Mouse (Mus musculus): ENCODE measurements at regions not wholly inside any gene's neighbourhood (a gene's known extent, or its start where the extent isn't known, plus 50 kb on each side); places are given as distances from the start of the nearest gene placed in this dataset.
"Not testable (repeated sequence)": the region's sequence is repeated elsewhere in the genome, so short reads cannot be mapped to it uniquely, and the experiment has no call there.

DNA sequence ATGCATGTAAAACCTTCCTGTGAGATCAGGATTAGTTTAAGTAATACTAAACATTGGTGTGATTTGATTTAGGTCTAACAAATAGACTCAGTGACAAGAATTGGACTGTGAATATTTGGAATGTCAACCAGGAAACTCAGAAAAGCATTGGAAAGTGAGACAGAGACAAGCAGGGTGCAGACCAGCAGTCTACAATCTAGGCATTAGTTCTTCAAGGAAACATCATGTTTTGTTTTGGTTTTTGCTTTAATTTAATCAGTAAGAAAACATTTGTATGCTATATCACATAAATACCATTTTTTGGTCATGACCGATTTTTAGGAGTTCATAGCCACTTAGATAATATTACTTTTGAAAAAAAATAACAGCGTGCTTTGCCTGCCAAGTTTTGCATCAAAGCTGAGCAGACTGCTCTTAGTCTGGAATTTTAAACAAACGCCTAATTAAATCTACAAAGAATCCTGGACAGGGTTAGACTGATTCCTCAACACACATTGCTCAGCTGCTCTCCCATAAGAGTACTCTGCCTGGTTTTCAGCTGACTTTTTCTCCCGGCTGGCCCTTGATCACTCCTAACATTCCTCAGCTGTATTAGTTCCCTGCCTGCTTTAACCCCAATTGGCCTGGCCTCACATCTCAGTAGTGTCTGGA lies 396.5 kb upstream of the Kcnh7 start:
- DNase-seq (ENCODE audit: low spot score in 2 of 2), result peak in 1 of 2 experiments; percentile 11

GRCm38 (mm10) chr2:63575172-63575571 lies 391.1 kb upstream of the Kcnh7 start:
- no peak for DNase-seq (ENCODE audit: low spot score in 2 of 2)

- DNase-seq (ENCODE audit: low spot score in 2 of 2), result no peak
Observed at GRCm38 (mm10) chr2:63574008-63574703, 390.1 kb upstream of the Kcnh7 start.

- DNase-seq (ENCODE audit: low spot score in 2 of 2), result no peak
Observed at GRCm38 (mm10) chr2:63573015-63573807, 389.1 kb upstream of the Kcnh7 start.

- DNase-seq (ENCODE audit: low spot score in 2 of 2), result no peak
Observed at GRCm38 (mm10) chr2:63556858-63557419, 372.9 kb upstream of the Kcnh7 start.

DNA sequence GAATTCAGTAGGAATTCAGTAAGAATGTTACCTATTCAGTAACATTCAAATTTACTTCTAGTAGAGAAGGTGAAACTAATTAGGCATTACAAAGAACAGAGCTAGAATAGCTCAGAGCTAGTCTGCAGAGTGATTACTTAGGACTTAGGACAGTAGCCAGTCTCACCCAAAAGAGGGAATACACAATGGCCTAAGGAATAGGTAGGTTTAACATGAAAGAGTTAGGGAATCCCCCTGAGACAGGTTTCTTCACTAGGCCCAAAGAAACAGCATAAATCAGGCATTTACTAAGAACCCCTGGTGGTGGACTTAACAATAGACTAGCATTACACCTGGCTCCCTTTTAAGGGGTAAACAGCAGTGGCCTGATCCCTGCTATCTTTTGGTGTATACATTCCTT lies 357.7 kb upstream of the Kcnh7 start:
- DNase-seq (ENCODE audit: low spot score in 2 of 2), result not testable (repeated sequence)

- DNase-seq (ENCODE audit: low spot score in 2 of 2), result no peak
Observed at GRCm38 (mm10) chr2:63518534-63518933, 334.4 kb upstream of the Kcnh7 start.

GRCm38 (mm10) chr2:63513554-63514226 lies 329.6 kb upstream of the Kcnh7 start:
- DNase-seq (ENCODE audit: low spot score in 2 of 2), result no peak

DNA sequence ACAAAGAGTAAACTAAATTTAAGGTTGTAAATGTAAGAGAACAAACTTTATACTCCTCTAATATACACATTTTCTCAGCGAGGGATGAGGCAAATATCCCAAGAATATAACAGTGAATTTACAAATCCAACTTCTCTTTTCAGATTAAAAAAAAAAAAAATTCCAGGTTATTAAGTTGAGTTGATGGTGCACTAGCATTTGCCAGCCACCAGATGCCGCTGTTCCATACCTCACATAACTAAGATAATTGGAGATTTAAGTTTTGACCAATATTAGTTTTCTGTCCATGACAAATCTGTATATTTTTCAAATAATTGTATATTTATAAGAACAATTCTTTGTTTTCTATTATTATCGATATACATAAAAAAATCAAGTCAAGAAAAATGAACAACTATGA lies 319.9 kb upstream of the Kcnh7 start:
- no peak for DNase-seq (ENCODE audit: low spot score in 2 of 2)

GRCm38 (mm10) chr2:63476411-63476810 lies 292.3 kb upstream of the Kcnh7 start:
- no peak for DNase-seq (ENCODE audit: low spot score in 2 of 2)

DNA sequence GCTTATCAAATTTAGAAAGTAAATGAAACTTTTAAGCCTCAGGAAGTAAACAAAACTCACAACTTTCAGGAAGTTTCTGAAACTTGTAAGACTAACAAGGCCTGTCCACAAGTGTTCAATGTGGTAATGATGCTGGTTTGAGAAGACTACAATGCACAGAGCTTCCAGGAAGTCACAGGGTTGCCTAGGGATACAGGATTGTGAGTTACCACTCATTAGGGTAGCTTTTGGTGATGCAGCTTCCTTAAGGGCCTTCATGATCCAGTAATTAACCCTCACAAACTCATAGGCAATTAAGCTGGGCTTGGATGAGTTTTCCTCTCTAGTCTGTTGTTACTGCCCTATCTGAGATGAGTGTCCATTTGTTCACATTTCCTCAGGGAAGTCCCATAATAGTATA lies 291.2 kb upstream of the Kcnh7 start:
- no peak for DNase-seq (ENCODE audit: low spot score in 2 of 2)

- DNase-seq (ENCODE audit: low spot score in 2 of 2), result no peak
Observed at GRCm38 (mm10) chr2:63473699-63474098, 289.6 kb upstream of the Kcnh7 start.

DNA sequence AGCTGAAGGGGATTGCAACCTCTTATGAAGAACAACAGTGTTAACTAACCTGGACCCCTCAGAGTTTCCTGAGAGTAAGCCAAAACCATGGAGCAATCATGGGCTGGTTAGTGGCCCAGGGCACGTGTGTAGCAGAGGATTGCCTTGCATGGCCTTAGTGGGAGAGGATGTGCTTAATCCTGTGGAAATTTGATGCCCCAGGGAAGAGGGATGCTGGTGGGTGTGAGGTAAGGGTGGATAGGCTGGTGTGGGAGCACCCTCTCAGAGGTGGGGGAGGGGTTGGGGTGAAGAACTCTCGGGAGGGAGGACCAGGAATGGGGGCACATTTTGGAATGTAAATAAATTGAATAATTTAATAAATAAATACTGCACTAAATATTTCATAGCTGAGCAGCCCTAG lies 288.2 kb upstream of the Kcnh7 start:
- no peak for DNase-seq (ENCODE audit: low spot score in 2 of 2)

- no peak for DNase-seq (ENCODE audit: low spot score in 2 of 2)
Observed at GRCm38 (mm10) chr2:63459112-63459511, 275.0 kb upstream of the Kcnh7 start.

DNA sequence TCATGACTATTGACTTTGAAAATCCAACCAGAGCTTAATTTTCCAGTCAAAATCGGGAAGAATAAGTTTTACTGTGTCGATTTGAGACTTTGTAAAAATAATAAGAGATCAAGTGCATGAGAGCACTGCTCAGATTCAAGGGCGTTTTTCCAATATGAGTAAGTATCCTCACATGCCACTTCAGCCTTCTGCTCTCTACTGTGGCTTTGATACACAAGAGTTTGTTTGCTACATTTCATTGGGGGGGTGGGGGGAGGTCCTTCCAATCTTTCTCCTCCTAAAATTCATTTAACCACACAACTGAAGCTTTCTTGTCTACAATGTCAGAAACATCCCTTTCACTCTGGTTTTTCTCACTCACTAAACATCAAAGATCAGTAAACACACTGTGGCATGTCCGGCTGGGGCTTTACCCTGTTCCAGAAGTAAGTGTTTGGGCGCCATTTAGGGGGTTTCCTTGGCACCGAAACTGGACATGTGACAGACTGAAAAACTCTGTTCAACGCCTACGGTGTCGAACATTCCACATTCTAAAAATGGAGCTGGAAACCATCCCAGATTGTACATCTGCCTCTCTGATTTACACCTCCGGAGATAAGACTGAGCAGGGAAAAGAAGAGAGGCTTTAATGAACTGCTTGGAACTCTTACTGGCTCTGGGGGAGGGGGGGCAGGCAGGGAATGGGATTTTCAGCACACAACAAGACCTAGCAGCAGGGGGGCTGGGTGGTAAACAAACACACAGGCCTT lies 270.4 kb upstream of the Kcnh7 start:
- DNase-seq (ENCODE audit: low spot score in 2 of 2), result no peak

GRCm38 (mm10) chr2:63452891-63453290 lies 268.8 kb upstream of the Kcnh7 start:
- no peak for DNase-seq (ENCODE audit: low spot score in 2 of 2)

DNA sequence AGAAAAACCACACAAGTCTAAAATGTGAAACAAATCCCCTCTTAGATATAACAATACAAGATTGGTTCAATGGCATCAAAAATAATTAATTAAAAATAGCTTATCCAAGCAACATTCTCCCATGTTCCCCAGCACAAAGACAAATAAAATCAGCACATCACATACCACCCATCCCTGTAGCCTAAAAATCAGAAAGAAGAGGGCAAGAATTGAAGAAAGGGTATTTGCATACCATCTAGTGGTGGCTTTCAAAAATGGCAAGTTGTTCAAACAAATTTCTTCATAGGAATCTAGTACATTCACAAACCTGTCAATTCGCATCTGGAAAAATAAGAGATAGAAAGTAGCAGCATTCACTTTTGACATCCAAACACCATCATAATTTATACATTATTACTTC lies 268.1 kb upstream of the Kcnh7 start:
- no peak for DNase-seq (ENCODE audit: low spot score in 2 of 2)

GRCm38 (mm10) chr2:63434327-63434726 lies 250.2 kb upstream of the Kcnh7 start:
- DNase-seq (ENCODE audit: low spot score in 2 of 2), result no peak

DNA sequence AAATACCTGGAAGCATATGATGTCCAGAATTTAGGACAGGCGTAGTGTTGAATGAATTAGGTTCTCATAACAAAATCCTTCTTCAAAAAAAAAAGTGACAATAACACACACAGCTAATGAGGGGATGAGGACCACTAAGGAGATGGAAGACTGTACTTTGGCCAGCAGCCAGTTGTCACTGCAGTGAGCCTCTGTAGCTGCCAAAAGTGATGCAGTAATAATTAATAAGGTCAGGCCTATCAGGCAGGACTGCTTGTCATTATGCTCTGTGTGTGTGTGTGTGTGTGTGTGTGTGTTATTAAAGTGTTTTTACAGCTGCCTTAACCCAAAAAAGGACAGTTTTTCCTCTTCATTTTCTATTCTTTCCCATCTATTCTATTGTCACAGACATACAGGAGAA lies 221.3 kb upstream of the Kcnh7 start:
- DNase-seq (ENCODE audit: low spot score in 2 of 2), result no peak

All from gastrocnemius, postnatal 4 days (tissue).